Mouse (Mus musculus) bone marrow macrophage, adult 2 months (primary cell): ENCODE data around the gene Gna14.

ENCODE experiments used
- CTCF ChIP-seq: IDR thresholded peaks from 2 replicates; pipeline ENCODE4 v1.5.1; 2012; ENCODE audit warnings: low read depth, mild to moderate bottlenecking, low read length, moderate library complexity
- POLR2A ChIP-seq: IDR thresholded peaks from 2 replicates; pipeline ENCODE4 v1.6.1; 2012; ENCODE audit warnings: mild to moderate bottlenecking, low read depth, low read length, borderline replicate concordance

DNA sequence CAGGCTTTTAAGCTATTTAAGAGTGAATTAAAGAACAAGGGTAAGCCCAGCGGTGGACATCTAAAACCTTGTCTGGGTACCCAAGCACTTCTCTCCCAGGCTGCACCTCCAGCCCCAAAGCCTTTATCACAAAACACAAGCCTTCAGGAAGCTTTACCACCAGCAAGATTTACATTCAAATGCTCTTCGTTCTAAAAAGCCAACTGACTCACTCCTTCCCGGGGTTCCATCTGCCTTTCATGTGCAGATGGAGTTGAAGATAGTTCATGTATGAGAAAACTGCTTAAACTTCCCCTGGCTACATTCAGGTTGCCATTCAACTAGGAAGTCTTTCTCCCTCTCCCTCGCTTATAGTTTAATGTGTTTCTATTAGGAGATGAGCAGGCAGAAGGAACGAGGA lies 23.8 kb downstream of the Gna14 start:
- TF ChIP-seq POLR2A: no peak
- no peak for TF ChIP-seq CTCF
